Mouse (Mus musculus): Measurements from ENCODE around the gene Rere.

- TF ChIP-seq EP300 (optimal IDR thresholded peaks at IDR 0.05) (no peak), CTCF (IDR thresholded peaks at IDR 0.05; ENCODE audit: low read depth) (no peak)
Measured at GRCm38 (mm10) chr4:150414296-150414695, 132.8 kb downstream of the Rere start.
